Mouse (Mus musculus): ENCODE measurements around the gene Cfap54.

Cfap54 gene

GRCm38 (mm10) chr10:93095827-93096226 lies 14.4 kb upstream of the Cfap54 start:
- no peak for DNase-seq

- DNase-seq = no peak
These were observed 13.7 kb upstream of the Cfap54 start for GRCm38 (mm10) chr10:93094957-93095580.

GRCm38 (mm10) chr10:93091928-93092327 lies 10.5 kb upstream of the Cfap54 start:
- no peak for DNase-seq

- no peak for DNase-seq
These were observed 8.8 kb upstream of the Cfap54 start for GRCm38 (mm10) chr10:93090241-93090640.

DNA sequence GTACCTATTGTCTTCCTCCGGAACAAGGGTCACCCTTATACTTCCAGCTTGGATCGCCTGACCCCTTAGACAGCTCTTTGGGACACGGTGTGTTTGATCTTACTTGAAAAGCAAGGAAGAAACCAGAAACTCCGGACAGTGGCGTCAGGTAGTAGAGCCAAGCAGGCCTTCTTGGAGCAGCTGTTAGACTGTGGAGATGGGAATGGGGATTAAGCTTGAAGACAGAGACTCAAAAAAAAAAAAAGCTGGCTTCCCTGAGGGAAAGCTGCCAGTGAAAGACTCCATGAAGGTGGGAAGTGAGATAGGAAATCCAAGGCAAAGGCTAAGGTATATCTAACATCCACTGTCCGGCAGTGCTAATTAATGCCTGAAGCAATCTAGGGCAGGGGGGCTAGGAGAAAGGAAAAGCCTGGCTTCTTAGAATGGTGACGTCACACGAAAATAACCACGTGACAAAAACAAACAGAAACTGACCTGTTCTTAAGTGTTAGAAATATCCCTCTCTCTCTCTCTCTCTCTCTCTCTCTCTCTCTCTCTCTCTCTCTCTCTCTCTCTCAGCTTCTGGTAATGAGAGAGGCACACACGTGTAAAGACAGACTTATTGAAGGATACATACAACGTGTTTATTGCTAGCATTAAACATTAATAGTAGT lies 7.1 kb upstream of the Cfap54 start:
- DNase-seq = no peak

DNA sequence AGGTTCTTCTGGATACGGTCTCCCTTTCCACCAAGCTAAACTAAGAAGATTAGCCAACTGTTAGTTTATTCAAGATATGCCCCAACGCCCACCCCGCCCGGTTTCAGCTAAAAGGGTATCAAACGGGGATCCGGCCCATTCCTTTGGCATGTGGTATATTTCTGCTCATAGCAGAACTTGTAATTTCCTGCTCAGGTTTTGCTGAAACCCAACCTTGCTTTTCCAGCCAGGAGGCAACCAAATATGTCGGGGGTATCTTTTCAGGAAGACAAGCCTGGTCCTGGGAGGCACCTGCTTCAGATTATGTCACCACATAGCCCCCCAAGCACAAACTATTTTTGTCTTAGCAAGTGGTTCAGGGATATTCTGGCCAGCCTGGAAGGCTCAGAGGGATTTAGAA lies 6.1 kb upstream of the Cfap54 start:
- DNase-seq = no peak

DNA sequence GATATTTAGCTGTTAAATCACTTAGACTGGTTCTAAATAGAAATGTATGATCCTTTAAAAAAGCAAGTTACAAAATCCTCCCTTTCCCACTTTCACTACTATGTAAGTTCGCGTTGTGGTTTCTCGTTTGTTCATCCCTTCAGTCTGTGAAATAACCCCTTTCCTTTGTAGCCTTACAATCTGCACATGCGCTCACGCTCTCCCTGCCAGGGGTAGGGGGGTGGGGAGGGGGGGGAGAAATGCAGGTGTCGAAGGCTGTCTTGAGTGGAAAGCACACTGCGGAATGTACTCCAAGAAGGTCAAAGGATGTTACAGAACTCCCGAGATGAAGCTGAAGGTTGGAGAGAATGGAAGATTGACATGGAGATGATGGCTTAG lies 2.5 kb upstream of the Cfap54 start:
- no peak for DNase-seq

DNA sequence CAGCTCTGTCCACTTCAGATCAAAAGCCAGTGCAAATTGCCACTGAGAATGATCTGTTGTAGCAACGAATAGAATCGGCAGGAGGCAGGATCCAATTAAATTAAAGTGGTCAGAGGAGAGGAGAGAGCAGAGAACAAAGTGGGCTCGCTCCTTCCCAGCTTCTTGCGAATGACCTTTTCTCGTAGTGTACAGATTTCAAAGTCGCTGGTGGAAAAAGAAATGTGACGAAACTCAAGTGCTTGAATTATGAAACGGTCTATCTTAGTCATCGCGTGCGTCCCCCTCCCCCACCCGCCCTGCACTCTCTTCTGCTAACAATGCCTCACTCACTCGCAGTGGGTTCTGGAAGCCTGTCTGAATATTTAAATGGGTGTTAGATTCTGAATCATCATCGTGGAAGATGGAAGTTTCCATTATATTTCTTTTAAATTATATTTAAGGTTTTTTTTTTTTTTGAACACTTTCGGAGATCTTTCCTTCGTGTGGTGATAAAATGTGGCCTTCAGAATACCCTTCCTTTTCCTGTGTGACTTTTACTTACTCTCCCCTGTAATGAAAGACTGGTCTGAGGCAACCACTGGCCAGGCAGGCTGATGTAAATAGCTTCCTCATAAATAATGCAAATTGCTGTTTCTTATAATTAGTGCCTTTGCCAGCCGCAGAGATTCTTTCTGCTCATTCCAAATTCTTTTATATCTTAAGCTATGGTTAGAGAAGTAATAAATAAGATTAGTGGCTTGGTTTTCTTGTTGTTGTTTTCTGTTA lies 2.0 kb upstream of the Cfap54 start:
- no peak for DNase-seq

DNA sequence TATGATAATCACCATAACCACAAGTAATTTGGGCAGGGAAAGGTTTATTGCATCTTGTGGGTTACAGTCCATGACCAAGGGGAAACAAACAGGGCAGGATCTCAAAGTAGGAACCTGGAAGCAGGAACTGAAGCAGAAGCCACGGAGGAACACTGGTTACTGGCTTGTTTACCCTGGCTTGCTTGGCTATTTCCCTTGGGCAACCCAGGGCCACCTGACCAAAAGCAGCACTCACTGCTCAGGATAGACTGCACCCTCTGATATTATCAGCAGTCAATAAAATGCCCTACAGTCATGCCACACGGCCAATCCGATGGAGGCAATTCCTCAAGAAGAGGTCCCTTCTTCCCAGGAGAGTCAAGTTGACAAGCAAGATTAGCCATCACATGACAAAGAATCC lies 1.9 kb downstream of the Cfap54 start:
- no peak for DNase-seq

DNA sequence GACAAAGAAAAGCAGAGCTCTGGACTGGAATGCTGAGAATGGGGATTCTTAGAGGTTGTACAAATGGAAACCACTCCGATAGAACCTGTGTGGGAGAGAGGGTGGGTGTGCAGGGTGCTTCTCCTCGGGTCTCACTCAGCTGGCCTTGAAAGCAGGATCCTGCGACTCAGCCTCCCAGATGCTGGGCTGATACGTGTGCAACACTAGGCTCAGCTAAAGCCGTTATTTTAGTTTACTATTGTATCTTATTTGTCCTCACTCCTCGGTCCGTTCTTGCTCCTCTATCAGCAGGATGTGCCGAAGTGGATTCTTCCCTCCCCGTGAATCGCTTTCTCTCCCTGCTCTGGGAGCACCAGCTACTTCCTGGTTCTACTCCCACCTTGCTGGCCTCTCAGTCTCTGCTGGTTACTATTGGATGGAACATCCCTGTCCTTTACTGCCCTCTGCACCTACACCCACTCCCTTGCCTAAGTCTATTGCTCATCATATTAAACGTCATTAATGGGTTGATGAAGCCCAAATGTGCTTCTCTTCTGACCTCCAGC lies 3.4 kb downstream of the Cfap54 start:
- no peak for DNase-seq

GRCm38 (mm10) chr10:93076376-93076775 lies 5.0 kb downstream of the Cfap54 start:
- no peak for DNase-seq

- DNase-seq = no peak
These were observed 5.6 kb downstream of the Cfap54 start for GRCm38 (mm10) chr10:93075856-93076255.

DNA sequence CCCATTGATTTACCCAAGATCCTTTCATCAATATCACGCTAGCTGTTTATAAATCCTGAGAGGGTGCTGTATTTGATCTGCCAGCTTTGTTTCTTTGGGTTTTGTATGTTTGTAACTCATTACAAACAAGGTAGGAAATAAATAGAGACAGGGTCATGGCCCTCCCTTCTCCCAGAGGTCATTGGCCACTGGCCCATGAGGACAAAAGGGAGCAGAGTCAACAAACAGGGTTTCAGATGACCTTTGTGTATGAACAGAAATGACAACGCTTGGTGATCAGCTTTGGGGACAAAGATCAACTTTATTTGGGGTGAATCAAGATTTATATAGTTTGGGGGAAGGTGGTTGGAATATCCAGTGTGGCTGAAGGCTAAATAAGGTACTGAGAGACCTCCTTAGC lies 8.6 kb downstream of the Cfap54 start:
- DNase-seq = no peak

- no peak for DNase-seq
These were observed 9.7 kb downstream of the Cfap54 start for GRCm38 (mm10) chr10:93071753-93072152.

DNA sequence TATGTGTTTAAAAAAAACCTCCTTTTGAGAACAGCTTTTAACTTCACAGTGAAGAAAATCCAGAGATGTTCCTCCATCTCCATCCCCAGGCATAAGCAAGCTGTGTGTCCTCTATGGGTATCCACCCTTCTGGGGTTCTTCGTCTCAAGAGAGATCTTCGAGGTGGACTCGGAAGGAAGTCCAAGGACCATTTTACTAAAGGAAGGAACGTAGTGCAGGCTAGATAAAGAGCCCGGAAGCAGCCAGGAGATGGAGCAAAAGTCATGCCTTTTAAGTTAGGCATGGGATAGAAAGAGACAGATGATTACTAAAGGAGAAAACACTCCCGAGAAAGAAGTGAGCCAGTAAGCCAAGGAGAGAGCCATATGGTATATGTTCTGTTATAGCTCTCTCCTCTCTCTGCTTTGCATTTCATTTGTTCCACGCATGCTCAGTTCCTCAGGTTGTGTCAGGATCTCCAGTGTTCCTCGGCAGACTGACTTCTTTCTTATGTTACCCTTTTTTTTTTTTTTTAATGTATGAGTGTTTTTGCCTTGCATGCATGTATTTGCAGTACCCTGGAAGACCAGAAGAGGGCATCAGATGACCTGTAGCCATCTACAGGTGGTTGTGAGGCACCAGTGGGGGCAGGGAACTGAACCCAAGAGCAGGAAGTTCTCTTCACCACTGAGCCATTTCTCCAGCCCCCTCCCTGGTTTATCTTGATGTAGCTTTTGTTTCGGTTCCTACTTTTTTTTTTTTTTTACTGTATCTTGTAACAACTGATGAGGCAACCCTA lies 11.1 kb downstream of the Cfap54 start:
- peak; percentile 39 to 56 for DNase-seq

GRCm38 (mm10) chr10:93069721-93070120 lies 11.7 kb downstream of the Cfap54 start:
- DNase-seq = no peak

- DNase-seq = peak; percentile 34 to 53
These were observed 12.3 kb downstream of the Cfap54 start for GRCm38 (mm10) chr10:93069041-93069679.

DNA sequence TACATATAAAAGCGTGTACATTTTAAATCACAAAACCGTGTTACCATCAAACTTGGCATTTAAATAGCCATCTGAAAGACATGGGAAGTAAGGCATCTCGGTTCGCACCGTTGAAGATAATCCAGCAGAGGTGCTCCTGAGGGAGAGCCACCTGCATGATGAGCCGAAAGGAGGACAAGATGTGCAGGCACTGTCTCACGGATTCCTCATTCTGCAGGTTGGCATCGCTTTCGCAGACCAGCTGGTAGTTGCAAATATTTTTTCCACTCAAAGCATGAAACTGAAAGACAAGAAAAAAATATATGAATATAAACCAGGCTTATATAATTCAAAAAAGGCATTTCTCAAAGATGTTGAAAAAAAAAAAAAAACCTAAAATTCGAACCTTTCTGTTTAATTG lies 16.4 kb downstream of the Cfap54 start:
- DNase-seq = no peak

DNA sequence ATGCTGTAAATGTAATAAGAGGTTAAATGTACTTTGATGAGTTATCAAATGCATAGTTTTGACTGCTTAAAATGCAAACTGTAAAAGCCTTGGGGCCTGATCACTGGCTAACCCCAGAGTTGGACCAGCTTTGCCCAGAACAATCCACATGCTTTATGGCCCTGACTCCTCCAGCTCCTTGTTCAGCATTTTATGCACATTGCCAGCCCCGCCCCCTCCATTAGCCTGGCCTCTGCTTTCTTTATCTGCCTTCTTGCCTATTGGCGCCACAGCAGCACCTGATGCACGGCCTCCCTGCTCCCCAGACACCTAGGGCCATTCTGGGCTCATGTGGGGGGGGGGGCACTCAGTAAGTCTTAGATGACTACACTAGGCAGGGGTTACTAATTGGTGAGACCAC lies 17.8 kb downstream of the Cfap54 start:
- DNase-seq = peak; percentile 50 to 55

- peak; percentile 13 to 42 for DNase-seq
These were observed 19.0 kb downstream of the Cfap54 start for GRCm38 (mm10) chr10:93062395-93062794.

- DNase-seq = no peak
These were observed 27.6 kb downstream of the Cfap54 start for GRCm38 (mm10) chr10:93053867-93054266.

DNA sequence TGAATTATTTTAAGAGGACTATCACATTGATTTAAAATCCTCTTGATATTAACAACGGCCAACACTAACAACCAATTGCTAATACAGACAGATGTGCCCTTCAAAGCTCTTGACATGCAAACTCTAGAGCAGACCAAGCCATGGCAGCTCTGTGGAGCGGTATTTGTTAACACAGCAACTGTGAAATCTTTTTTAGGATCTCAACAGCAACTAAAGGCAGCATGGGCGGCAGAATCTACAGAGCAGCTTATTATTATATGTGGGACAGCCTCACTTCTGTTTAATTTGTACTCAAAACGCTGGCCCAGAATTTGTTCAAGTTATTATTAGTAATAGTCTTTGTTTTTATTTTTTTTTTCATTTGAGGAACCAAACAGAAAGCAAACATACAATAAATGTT lies 28.1 kb downstream of the Cfap54 start:
- no peak for DNase-seq
